Mouse (Mus musculus): ENCODE results near the gene Gpr161. TPM values are rescaled to one million over a fixed set of nuclear protein-coding genes. Genes with fewer than 3 reads are reported as not detected.
"Not testable (repeated sequence)": the region's sequence is repeated elsewhere in the genome, so short reads cannot be mapped to it uniquely, and the experiment has no call there.

The Gpr161 gene
- polyA plus RNA-seq, 1 experiment from 2014 or later: 2.9 TPM

DNA sequence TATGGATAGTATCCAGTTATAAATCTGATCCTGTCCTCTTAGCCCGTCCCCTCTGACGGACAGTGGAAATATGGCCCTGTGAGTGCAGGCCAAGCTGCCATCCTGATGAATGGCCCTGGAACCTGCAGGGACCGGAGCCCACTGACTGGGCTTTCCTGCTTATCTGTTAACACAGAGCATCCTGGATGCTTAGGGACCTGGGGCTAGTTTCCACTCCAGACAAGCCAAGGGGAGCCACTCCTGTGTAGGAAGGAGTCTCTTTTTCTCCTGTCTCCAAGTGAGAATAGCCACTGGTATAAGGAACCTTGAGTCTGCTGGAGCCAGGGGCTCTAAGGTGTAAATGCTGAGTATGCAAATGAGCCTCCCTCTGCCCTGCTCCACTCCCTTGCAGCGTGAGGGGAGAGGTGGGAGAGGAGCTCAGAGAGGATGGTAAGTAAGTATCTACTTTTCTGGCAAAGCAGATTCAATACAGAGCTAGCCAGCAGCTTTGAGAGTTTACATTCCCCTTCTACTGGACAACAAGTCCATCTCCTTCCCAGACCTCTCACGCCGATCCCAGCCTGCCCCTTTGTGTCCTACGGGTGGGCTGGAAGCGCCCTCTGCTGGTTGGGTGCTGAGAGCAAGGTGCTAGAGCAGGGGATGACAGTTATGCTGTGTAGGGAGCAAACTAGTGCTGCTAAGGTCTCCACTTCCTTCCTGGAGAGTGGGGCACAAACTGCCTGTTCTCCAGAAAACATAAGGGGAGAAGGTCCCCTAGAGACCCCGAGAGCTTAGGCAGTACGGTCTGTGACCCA is 24.7 kb downstream of the Gpr161 start:
- no peak overlapping the region for H3K4me2 ChIP-seq
- H3K36me3 ChIP-seq: peaks cover 79% of the 10 kb centered on the region
- peak; percentile 48; the same call in 1 of the 2 replicates for ATAC-seq (ENCODE audit: low read depth)
- H3K4me1 ChIP-seq (replicated peaks): peaks cover 6% of the 10 kb centered on the region; the same call in 1 of the 2 replicates
- 0 out of 2 replicates have a peak overlapping the region, but pooled peaks have one; percentile 6 for H3K9ac ChIP-seq
- no peaks in the 10 kb centered on the region for H3K9me3 ChIP-seq
- no peak overlapping the region for H3K27ac ChIP-seq (replicated peaks)
- H3K27me3 ChIP-seq: no peaks in the 10 kb centered on the region
- no peak overlapping the region for H3K4me3 ChIP-seq
- WGBS: 27% methylated on average over 10 of the region's 10 CpGs

- Histone ChIP-seq H3K9me3 (no peaks in the 10 kb centered on the region), H3K4me1 (replicated peaks) (peaks cover 6% of the 10 kb centered on the region; the same call in 1 of the 2 replicates), H3K36me3 (peaks cover 86% of the 10 kb centered on the region), H3K27me3 (no peaks in the 10 kb centered on the region), H3K4me3 (no peak overlapping the region), H3K27ac (replicated peaks) (no peak overlapping the region), H3K4me2 (no peak overlapping the region), H3K9ac (no peak overlapping the region)
- 88% methylated on average over 13 of the region's 13 CpGs for WGBS
- ATAC-seq (ENCODE audit: low read depth): no peak
Measured at GRCm38 (mm10) chr1:165321393-165321861, 25.8 kb downstream of the Gpr161 start.

GRCm38 (mm10) chr1:165321891-165322290 is 26.3 kb downstream of the Gpr161 start:
- 97% methylated on average over 7 of the region's 7 CpGs for WGBS
- ATAC-seq (ENCODE audit: low read depth): no peak
- no peak overlapping the region for H3K9ac ChIP-seq
- H3K27ac ChIP-seq (replicated peaks): no peak overlapping the region
- H3K4me3 ChIP-seq: no peak overlapping the region
- H3K4me1 ChIP-seq (replicated peaks): peaks cover 6% of the 10 kb centered on the region; the same call in 1 of the 2 replicates
- H3K27me3 ChIP-seq: no peaks in the 10 kb centered on the region
- H3K9me3 ChIP-seq: no peaks in the 10 kb centered on the region
- no peak overlapping the region for H3K4me2 ChIP-seq
- H3K36me3 ChIP-seq: peaks cover 85% of the 10 kb centered on the region

- Histone ChIP-seq H3K4me1 (replicated peaks) (peaks cover 6% of the 10 kb centered on the region; the same call in 1 of the 2 replicates), H3K4me2 (no peak overlapping the region), H3K4me3 (no peak overlapping the region), H3K36me3 (peaks cover 83% of the 10 kb centered on the region), H3K9ac (no peak overlapping the region), H3K27me3 (no peaks in the 10 kb centered on the region), H3K27ac (replicated peaks) (no peak overlapping the region), H3K9me3 (no peaks in the 10 kb centered on the region)
- whole genome bisulfite sequencing: 88% methylated on average over 7 of the region's 7 CpGs
- ATAC-seq (ENCODE audit: low read depth): no peak
Measured at GRCm38 (mm10) chr1:165322934-165323333, 27.3 kb downstream of the Gpr161 start.

- Histone ChIP-seq H3K4me1 (replicated peaks) (no peaks in the 10 kb centered on the region), H3K4me3 (no peak overlapping the region), H3K9ac (no peak overlapping the region), H3K4me2 (no peak overlapping the region), H3K27ac (replicated peaks) (no peak overlapping the region), H3K27me3 (no peaks in the 10 kb centered on the region), H3K9me3 (no peaks in the 10 kb centered on the region), H3K36me3 (peaks cover 55% of the 10 kb centered on the region)
- WGBS: 85% methylated on average over 2 of the region's 2 CpGs
- ATAC-seq (ENCODE audit: low read depth): no peak
Measured at GRCm38 (mm10) chr1:165327370-165327769, 31.8 kb downstream of the Gpr161 start.

- H3K9ac ChIP-seq: no peak overlapping the region
- H3K27ac ChIP-seq (replicated peaks): no peak overlapping the region
- no peak overlapping the region for H3K4me2 ChIP-seq
- H3K4me1 ChIP-seq (replicated peaks): no peaks in the 10 kb centered on the region
- no peaks in the 10 kb centered on the region for H3K9me3 ChIP-seq
- ATAC-seq (ENCODE audit: low read depth): no peak
- no peaks in the 10 kb centered on the region for H3K27me3 ChIP-seq
- H3K36me3 ChIP-seq: peaks cover 50% of the 10 kb centered on the region
- WGBS: 79% methylated on average over 5 of the region's 5 CpGs
- no peak overlapping the region for H3K4me3 ChIP-seq
Measured at GRCm38 (mm10) chr1:165327831-165328230, 32.2 kb downstream of the Gpr161 start.

DNA sequence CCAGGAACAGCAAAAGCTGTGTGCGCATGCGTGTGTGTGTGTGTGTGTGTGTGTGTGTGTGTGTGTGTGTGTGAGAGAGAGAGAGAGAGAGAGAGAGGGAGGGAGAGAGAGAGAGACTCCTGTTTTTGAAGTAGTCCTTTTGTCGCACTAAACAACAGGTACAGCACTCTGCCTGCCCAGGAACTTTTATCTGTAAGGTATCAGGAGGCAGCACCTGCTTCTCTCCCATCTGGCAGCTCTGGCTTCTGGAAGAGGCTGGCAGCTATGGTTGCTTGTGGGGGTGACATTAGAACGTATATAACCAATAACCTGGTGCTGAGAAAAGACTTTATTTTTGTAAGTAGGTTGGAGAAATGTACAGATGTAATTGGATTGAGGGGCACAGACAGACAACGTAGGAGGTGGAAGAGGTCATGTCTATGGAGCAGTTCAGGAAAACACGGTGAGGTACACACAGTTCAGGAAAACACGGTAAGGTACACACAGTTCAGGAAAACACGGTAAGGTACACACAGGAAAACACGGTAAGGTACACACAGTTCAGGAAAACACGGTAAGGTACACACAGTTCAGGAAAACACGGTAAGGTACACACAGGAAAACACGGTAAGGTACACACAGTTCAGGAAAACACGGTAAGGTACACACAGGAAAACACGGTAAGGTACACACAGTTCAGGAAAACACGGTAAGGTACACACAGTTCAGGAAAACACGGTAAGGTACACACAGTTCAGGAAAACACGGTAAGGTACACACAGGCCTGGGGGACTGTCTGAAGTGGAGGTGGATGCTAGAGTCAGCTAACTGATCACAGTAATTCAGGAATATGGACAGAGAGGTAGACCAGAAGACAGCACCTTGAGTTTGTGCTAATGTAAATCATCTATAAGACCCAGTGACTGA is 33.0 kb downstream of the Gpr161 start:
- not testable (repeated sequence) for H3K27me3 ChIP-seq; H3K4me2 ChIP-seq; H3K9ac ChIP-seq; H3K4me1 ChIP-seq (replicated peaks); H3K9me3 ChIP-seq; H3K27ac ChIP-seq (replicated peaks); ATAC-seq (ENCODE audit: low read depth); H3K4me3 ChIP-seq
- peaks cover 42% of the 10 kb centered on the region for H3K36me3 ChIP-seq
- WGBS: 94% methylated on average over 17 of the region's 17 CpGs

DNA sequence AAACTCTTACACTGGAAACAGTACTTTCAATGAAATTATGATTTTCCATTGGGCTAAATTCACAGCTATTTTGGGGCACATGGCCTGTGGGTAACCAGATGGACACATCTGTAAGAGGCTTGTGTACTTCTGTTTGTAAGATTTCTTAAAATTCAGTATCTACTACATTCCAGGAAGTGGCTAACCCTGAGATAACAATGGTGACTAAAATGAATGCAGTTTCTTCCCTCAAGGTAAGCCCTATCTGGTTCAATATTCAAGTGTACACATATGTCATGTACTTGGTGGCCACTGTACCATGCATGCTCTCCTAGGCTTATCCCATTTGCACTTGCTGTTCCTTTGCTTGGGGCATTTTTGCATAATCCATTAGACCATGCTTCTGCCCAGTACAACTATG is 35.3 kb downstream of the Gpr161 start:
- Histone ChIP-seq H3K27me3 (no peaks in the 10 kb centered on the region), H3K9ac (no peak overlapping the region), H3K27ac (replicated peaks) (no peak overlapping the region), H3K4me2 (no peak overlapping the region), H3K4me1 (replicated peaks) (no peaks in the 10 kb centered on the region), H3K36me3 (peaks cover 20% of the 10 kb centered on the region; the same call in 1 of the 2 replicates), H3K9me3 (no peaks in the 10 kb centered on the region), H3K4me3 (no peak overlapping the region)
- no peak for ATAC-seq (ENCODE audit: low read depth)

- no peaks in the 10 kb centered on the region; the same call in 1 of the 2 replicates for H3K9me3 ChIP-seq
- WGBS: 88% methylated on average over 3 of the region's 3 CpGs
- no peak overlapping the region for H3K9ac ChIP-seq
- H3K4me1 ChIP-seq (replicated peaks): no peaks in the 10 kb centered on the region
- H3K4me3 ChIP-seq: no peak overlapping the region
- peaks cover 17% of the 10 kb centered on the region; the same call in 1 of the 2 replicates for H3K36me3 ChIP-seq
- no peak overlapping the region for H3K27ac ChIP-seq (replicated peaks)
- no peak overlapping the region for H3K4me2 ChIP-seq
- no peaks in the 10 kb centered on the region for H3K27me3 ChIP-seq
- no peak for ATAC-seq (ENCODE audit: low read depth)
Measured at GRCm38 (mm10) chr1:165332797-165333196, 37.2 kb downstream of the Gpr161 start.

DNA sequence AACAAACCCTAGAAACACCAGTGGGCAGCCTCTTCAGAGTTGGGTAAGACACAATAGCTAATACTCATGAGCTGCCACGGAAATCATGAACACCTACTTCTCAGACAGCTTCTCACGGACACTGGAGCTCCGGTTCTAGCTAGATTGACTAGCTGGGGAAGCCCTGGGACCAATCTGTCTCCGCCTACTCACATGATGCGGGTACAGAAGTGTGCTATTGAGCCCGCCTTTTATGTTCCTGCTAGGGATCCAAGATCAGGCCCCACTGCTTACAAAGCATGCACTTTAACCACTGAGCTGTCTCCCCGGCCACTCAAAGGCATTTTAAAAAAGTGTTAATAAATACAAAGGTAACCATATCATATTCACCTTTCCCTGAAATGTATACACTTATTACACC is 46.5 kb downstream of the Gpr161 start:
- Histone ChIP-seq H3K9ac (no peak overlapping the region), H3K4me3 (no peak overlapping the region), H3K9me3 (no peaks in the 10 kb centered on the region), H3K4me1 (replicated peaks) (0 out of 2 replicates have a peak, but pooled peaks cover 4% of the 10 kb centered on the region), H3K27ac (replicated peaks) (no peak overlapping the region), H3K27me3 (no peaks in the 10 kb centered on the region), H3K36me3 (peaks cover 5% of the 10 kb centered on the region; the same call in 1 of the 2 replicates), H3K4me2 (no peak overlapping the region)
- 67% methylated on average over 7 of the region's 7 CpGs for WGBS
- ATAC-seq (ENCODE audit: low read depth): no peak

DNA sequence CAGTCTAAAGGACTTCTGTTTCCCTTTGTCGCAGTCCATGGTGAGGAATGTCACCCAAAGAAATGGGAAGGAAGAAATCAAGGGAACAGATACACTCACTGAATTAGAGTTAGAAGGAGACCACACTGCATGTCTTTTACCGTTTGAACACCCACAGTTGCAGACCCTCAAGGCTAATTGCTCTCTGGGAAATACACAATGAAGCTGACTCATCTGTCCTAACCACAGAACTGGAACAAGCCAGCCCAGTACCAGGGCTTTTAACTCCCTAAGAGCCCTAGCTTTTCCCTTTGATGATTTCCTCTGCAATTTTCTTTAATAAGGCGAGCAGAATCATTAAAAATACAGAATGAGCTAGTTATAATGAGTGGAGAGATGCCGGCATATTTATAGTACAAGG is 48.9 kb downstream of the Gpr161 start:
- Histone ChIP-seq H3K36me3 (no peaks in the 10 kb centered on the region), H3K27me3 (no peaks in the 10 kb centered on the region), H3K4me2 (no peak overlapping the region), H3K9ac (no peak overlapping the region), H3K4me3 (no peak overlapping the region), H3K27ac (replicated peaks) (peak overlapping the region; percentile 68), H3K4me1 (replicated peaks) (0 out of 2 replicates have a peak, but pooled peaks cover 4% of the 10 kb centered on the region), H3K9me3 (no peaks in the 10 kb centered on the region)
- ATAC-seq (ENCODE audit: low read depth): peak; percentile 81
- WGBS: 44% methylated on average over 4 of the region's 4 CpGs

DNA sequence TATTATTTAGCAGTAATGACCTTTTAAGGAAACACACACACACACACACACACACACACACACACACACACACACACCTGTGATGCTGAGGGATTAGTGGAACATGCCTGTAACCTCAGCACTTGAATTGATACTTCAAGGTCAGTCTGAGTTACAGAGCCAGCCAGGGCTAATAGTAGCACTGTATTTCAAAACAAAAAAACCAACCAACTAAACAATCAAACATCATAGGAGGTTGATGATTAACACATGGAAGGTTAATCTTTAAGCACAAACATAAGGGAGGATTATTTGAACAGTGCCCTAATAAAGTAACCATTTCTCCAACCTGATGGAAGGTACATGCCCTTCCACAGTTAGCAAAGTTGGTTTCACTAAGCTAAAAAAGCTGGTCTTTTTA is 53.0 kb downstream of the Gpr161 start:
- H3K27me3 ChIP-seq: no peaks in the 10 kb centered on the region
- no peak overlapping the region for H3K9ac ChIP-seq
- H3K4me1 ChIP-seq (replicated peaks): 0 out of 2 replicates have a peak, but pooled peaks cover 4% of the 10 kb centered on the region
- no peak for ATAC-seq (ENCODE audit: low read depth)
- H3K27ac ChIP-seq (replicated peaks): no peak overlapping the region
- H3K4me3 ChIP-seq: no peak overlapping the region
- no peak overlapping the region for H3K4me2 ChIP-seq
- H3K9me3 ChIP-seq: no peaks in the 10 kb centered on the region
- H3K36me3 ChIP-seq: peaks cover 16% of the 10 kb centered on the region

All from neural tube, embryonic 13.5 days (tissue).